Mouse (Mus musculus) myocyte (in vitro differentiated cells): ENCODE measurements around the gene Adam11.

Experiments used
- CEBPB ChIP-seq: IDR thresholded peaks from 2 replicates; pipeline ENCODE4 v1.6.1; 2011; ENCODE audit warnings: mild to moderate bottlenecking, moderate library complexity; ENCODE audit not compliant: poor library complexity, insufficient read depth, severe bottlenecking
- MAX ChIP-seq: IDR thresholded peaks from one replicate; pipeline ENCODE4 v1.6.1; 2011; ENCODE audit warnings: low read depth, mild to moderate bottlenecking, control low read depth
- MYOG ChIP-seq, 3 experiments: IDR thresholded peaks; one replicate each; pipeline ENCODE4 v1.6.1; 2011; ENCODE audit warnings: control low read depth in 2 of 3, low read depth in 2 of 3, mild to moderate bottlenecking in 2 of 3; ENCODE audit not compliant: insufficient read length in 2 of 3, control insufficient read depth in 1 of 3, insufficient read depth in 1 of 3
- POLR2A ChIP-seq: IDR thresholded peaks from one replicate; pipeline ENCODE4 v1.6.1; 2011; ENCODE audit warnings: low read depth, mild to moderate bottlenecking, control low read depth, moderate library complexity; ENCODE audit not compliant: insufficient read length
- USF1 ChIP-seq: IDR thresholded peaks from one replicate; pipeline ENCODE4 v1.6.1; 2011; ENCODE audit warnings: low read depth, mild to moderate bottlenecking, control low read depth, moderate library complexity

DNA sequence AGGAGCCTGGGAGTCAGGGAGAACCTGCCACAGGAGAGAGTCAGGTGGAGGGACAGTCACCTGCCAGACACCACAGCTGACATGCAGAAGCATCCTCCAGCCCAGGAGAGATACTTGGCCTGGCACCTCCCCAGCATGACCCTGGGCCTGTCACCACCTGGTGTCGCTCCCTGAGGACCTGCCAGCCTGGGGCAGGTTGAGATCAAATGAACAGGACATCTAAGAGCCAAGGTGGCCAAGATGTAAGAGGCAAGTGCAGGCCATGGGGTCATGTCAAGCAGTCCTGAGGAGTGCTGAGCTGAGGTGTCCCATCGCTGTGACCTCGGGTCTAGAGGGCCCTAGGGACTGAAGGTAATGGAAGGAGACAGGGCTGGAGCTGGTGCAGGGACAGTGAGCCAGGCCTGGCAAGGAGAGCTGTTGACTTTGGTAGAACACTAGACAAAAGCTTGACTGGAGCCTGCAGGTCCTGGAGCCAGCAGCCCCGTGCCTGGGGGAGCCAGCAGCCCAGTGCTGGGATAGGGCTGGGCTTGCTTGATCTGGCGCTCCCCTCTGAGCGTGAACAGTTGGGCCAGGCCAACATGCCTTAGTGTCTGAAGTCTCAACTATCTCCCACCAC, 5.9 kb downstream of the Adam11 start:
- TF ChIP-seq POLR2A (no peak), CEBPB (no peak), MAX (no peak), USF1 (no peak), MYOG (IDR thresholded peaks at IDR 0.05; ENCODE audit: control insufficient read depth in 1 of 3, insufficient read depth in 1 of 3, insufficient read length in 2 of 3, low read depth in 2 of 3) (no peak)
